Mouse (Mus musculus) heart, postnatal 0 days (tissue): Measurements from ENCODE around the gene Pfkfb4.

Experiments
- CTCF ChIP-seq: IDR thresholded peaks from 2 replicates; pipeline ENCODE4 v1.5.1; 2016; ENCODE audit warnings: antibody characterized with exemption, control low read depth, low read depth
- EP300 ChIP-seq: IDR thresholded peaks from 2 replicates; pipeline ENCODE4 v1.6.1; 2016; ENCODE audit warnings: antibody characterized with exemption, low read depth

DNA sequence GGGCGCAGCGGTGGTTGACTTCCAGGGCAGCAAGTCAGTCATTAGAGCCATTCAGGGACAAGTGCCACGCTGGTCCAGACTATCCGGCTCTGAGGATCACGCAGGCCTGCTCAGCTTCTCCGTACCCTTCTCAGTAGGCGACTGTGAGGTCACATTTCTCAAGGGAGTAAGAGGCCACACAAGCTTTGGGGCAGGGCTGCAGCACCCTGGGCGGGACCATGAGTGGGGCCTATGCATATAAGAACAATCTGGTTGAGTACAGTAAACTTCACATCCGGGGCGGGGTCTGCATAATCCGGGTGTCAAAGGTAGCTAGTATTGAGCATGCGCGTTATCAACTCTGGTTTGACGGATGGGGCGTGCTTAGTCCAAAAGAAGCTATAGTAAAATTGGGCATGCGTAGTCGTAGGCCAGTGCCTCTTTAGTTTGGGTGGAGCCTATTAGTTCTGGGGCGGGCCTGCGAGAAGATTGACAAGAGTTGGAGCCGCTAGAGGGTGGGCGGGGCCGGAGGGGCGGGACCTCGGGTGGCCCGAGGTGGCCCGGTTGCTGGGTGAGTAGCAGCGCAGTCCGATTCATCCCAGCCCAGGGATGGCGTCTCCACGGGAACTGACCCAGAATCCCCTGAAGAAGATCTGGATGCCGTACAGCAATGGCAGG is at the start of gene Pfkfb4:
- no peak for TF ChIP-seq CTCF
- TF ChIP-seq EP300: no peak
